Mouse (Mus musculus): ENCODE measurements around the gene Rbm20. TPM values are rescaled to one million over a fixed set of nuclear protein-coding genes. Genes with fewer than 3 reads are reported as not detected.

The Rbm20 gene
- total and polyA plus RNA-seq, 3 experiments: 37.3 to 58.6 TPM; not detected in 1

DNA sequence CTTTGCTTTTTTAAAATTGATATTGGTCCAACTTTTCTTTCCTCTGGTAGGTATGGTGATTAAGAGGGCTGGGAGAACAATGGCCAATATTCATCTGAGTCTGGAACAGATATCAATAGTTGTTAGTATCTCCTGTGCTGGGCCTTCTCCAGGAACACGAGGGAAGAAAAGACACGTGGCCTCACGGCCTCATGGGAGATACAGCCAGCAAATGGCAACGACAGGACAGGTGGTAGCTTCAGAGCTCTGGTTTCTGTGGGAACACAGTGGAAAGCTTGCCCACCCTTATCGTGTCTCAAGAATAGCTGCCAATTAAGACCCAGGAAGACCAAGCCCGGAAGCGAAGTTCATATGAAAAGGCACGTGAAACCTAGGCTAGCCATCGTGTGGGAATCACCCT lies 12.3 kb upstream of the Rbm20 start:
- Histone ChIP-seq H3K79me2 (ENCODE audit: control insufficient read depth, insufficient read depth, low read length, poor library complexity) (no peaks in the 10 kb centered on the region), H3K27ac (ENCODE audit: control insufficient read depth, low read depth, low read length) (no peak overlapping the region), H3K4me1 (ENCODE audit: control insufficient read depth in 1 of 2, insufficient read depth in 2 of 2, low read length in 2 of 2) (no peaks in the 10 kb centered on the region; a peak in 1 of 4 replicates), H3K4me3 (ENCODE audit: control insufficient read depth in 1 of 2, insufficient read depth in 1 of 2, low read depth in 2 of 2, low read length in 2 of 2) (no peak overlapping the region), H3K36me3 (ENCODE audit: control insufficient read depth in 1 of 2, insufficient read depth in 2 of 2, low read length in 2 of 2) (no peaks in the 10 kb centered on the region), H3K9ac (ENCODE audit: control insufficient read depth, low read depth, low read length, poor library complexity, severe bottlenecking) (no peak overlapping the region), H3K9me3 (replicated peaks; ENCODE audit: insufficient read depth, low read length) (no peaks in the 10 kb centered on the region), H3K27me3 (ENCODE audit: control insufficient read depth in 1 of 2, insufficient read depth in 2 of 2, low read length in 2 of 2) (peaks cover 6 to 14% of the 10 kb centered on the region in 2 experiments)
- no peak for TF ChIP-seq CTCF (IDR thresholded peaks at IDR 0.05 in 2 of 3, conservative IDR thresholded peaks at IDR 0.05 in 1 of 3; ENCODE audit: control insufficient read depth in 1 of 3, insufficient read depth in 1 of 3, low read depth in 2 of 3, low read length in 3 of 3, poor library complexity in 1 of 3, severe bottlenecking in 1 of 3)
- no peak for TF ChIP-seq MAX (IDR thresholded peaks at IDR 0.05; ENCODE audit: low read length)
- no peak for TF ChIP-seq GABPA (IDR thresholded peaks at IDR 0.05; ENCODE audit: low read depth, low read length)
- no peak for TF ChIP-seq ZNF384 (IDR thresholded peaks at IDR 0.05; ENCODE audit: low read depth, low read length)
- no peak for TF ChIP-seq E2F4 (IDR thresholded peaks at IDR 0.05; ENCODE audit: borderline replicate concordance, low read depth, low read length)
- DNase-seq (ENCODE audit: low read depth, low spot score): no peak

DNA sequence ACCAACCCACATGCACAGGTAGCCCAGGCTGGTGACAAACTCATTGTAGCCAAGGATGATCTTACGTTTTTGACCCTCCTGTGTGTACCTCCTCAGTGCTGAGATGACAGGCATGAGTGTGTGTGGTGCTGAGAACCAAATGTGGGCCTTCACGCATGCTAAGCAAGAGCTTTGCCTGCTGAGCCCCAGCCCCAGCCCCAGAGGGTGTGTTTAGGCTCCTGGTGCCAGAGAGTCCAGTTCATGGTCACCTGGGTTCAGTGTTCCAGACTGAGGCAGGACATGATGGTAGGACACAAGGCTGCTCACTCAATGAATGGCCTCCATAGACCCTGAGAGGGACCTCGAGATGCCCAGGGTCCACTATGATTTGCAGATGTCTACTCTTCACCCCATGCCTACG lies 11.7 kb upstream of the Rbm20 start:
- DNase-seq (ENCODE audit: low read depth, low spot score): no peak

DNA sequence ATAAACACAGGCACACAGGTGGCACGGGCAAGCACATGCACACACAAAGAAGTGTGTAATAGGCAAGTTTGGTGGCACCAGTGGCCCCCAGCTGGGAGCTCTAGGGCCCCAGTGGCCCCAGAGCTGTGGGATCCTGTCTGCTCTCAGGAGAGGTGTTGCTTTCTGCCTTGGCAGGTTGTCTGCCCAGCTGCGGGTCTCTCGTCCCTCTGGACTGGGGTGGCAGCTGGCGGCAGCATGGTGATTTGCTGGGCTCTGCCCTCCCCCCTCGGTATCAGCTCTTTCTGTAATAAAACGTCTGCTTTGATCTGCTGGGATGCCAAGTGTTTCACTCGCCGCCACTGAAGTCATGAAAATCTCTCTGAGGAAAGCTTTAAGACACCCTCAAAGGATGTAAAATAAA lies 10.4 kb upstream of the Rbm20 start:
- Histone ChIP-seq H3K79me2 (ENCODE audit: control insufficient read depth, insufficient read depth, low read length, poor library complexity) (no peaks in the 10 kb centered on the region), H3K4me3 (ENCODE audit: control insufficient read depth in 1 of 2, insufficient read depth in 1 of 2, low read depth in 2 of 2, low read length in 2 of 2) (no peak overlapping the region), H3K36me3 (ENCODE audit: control insufficient read depth in 1 of 2, insufficient read depth in 2 of 2, low read length in 2 of 2) (no peaks in the 10 kb centered on the region), H3K9me3 (replicated peaks; ENCODE audit: insufficient read depth, low read length) (no peaks in the 10 kb centered on the region), H3K27me3 (ENCODE audit: control insufficient read depth in 1 of 2, insufficient read depth in 2 of 2, low read length in 2 of 2) (peaks cover 9 to 17% of the 10 kb centered on the region in 2 experiments), H3K27ac (ENCODE audit: control insufficient read depth, low read depth, low read length) (no peak overlapping the region), H3K4me1 (ENCODE audit: control insufficient read depth in 1 of 2, insufficient read depth in 2 of 2, low read length in 2 of 2) (no peaks in the 10 kb centered on the region), H3K9ac (ENCODE audit: control insufficient read depth, low read depth, low read length, poor library complexity, severe bottlenecking) (no peak overlapping the region)
- TF ChIP-seq JUND (IDR thresholded peaks at IDR 0.05; ENCODE audit: low read depth, low read length) (no peak), GABPA (IDR thresholded peaks at IDR 0.05; ENCODE audit: low read depth, low read length) (no peak), ZNF384 (IDR thresholded peaks at IDR 0.05; ENCODE audit: low read depth, low read length) (no peak), USF2 (IDR thresholded peaks at IDR 0.05; ENCODE audit: borderline replicate concordance in 1 of 2, insufficient read depth in 1 of 2, low read depth in 1 of 2, low read length in 2 of 2) (no peak), MAZ (IDR thresholded peaks at IDR 0.05; ENCODE audit: low read depth, low read length) (no peak), NRF1 (IDR thresholded peaks at IDR 0.05; ENCODE audit: insufficient read depth, low read depth, low read length, poor library complexity, severe bottlenecking) (no peak), ZC3H11A (IDR thresholded peaks at IDR 0.05; ENCODE audit: low read depth, low read length) (no peak), TCF12 (IDR thresholded peaks at IDR 0.05; ENCODE audit: low read depth, low read length) (no peak), TBP (IDR thresholded peaks at IDR 0.05; ENCODE audit: low read depth, low read length) (no peak), ELF1 (IDR thresholded peaks at IDR 0.05; ENCODE audit: low read depth, low read length) (no peak)
- DNase-seq (ENCODE audit: low read depth, low spot score): no peak

More for the DNA sequence above, 11.7 kb upstream of the Rbm20 start:
- no peaks in the 10 kb centered on the region for H3K36me3 ChIP-seq (ENCODE audit: control insufficient read depth in 1 of 2, insufficient read depth in 2 of 2, low read length in 2 of 2)
- no peaks in the 10 kb centered on the region for H3K9me3 ChIP-seq (replicated peaks; ENCODE audit: insufficient read depth, low read length)
- no peak overlapping the region for H3K27ac ChIP-seq (ENCODE audit: control insufficient read depth, low read depth, low read length)
- H3K4me1 ChIP-seq (ENCODE audit: control insufficient read depth in 1 of 2, insufficient read depth in 2 of 2, low read length in 2 of 2): no peaks in the 10 kb centered on the region; a peak in 1 of 4 replicates
- no peak overlapping the region for H3K4me3 ChIP-seq (ENCODE audit: control insufficient read depth in 1 of 2, insufficient read depth in 1 of 2, low read depth in 2 of 2, low read length in 2 of 2)
- peaks cover 7 to 14% of the 10 kb centered on the region in 2 experiments for H3K27me3 ChIP-seq (ENCODE audit: control insufficient read depth in 1 of 2, insufficient read depth in 2 of 2, low read length in 2 of 2)
- no peak overlapping the region for H3K9ac ChIP-seq (ENCODE audit: control insufficient read depth, low read depth, low read length, poor library complexity, severe bottlenecking)
- TF ChIP-seq EP300 (IDR thresholded peaks at IDR 0.05; ENCODE audit: low read depth in 1 of 2, low read length in 2 of 2) (no peak), ZKSCAN1 (IDR thresholded peaks at IDR 0.05; ENCODE audit: low read depth, low read length) (peak; percentile 63; the same call in 1 of the 2 replicates), MEF2A (IDR thresholded peaks at IDR 0.05; ENCODE audit: extremely low read depth, insufficient replicate concordance, low read depth, low read length, poor library complexity, severe bottlenecking) (no peak), MAZ (IDR thresholded peaks at IDR 0.05; ENCODE audit: low read depth, low read length) (no peak), POLR2AphosphoS2 (IDR thresholded peaks at IDR 0.05; ENCODE audit: low read length) (no peak)
- no peaks in the 10 kb centered on the region for H3K79me2 ChIP-seq (ENCODE audit: control insufficient read depth, insufficient read depth, low read length, poor library complexity)

Data from MEL (cell line).